Mouse (Mus musculus): Measurements from ENCODE around the gene Tstd1.

Tstd1 gene

DNA sequence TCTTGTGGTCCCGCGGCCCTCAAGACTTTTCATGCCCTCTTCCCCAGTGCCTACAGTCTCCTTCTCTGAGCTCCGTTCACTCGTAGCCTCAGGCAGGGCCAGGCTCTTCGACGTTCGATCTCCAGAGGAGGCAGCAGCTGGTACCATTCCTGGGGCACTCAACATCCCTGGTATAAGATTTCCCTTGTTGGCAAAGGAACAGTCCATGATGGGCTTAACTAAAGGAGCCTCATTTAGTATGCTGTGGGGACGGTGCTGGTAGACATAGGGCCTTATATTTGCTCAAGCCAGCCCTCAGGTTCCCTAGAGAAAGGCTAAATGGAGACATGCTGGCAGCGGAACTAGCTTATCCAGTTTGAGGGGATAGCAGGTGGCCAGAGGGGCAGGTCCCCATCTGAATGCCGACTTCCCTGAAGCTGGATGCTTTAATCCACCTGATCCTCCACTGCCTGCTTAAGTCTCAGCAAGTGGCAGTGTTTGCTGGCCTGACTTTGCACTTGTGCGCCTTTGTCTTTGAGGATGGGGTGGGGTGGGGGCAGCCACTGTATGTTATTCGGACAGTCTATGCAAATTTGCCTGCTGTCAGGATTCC lies 715 bp downstream of the Tstd1 start:
- no peak for DNase-seq

DNA sequence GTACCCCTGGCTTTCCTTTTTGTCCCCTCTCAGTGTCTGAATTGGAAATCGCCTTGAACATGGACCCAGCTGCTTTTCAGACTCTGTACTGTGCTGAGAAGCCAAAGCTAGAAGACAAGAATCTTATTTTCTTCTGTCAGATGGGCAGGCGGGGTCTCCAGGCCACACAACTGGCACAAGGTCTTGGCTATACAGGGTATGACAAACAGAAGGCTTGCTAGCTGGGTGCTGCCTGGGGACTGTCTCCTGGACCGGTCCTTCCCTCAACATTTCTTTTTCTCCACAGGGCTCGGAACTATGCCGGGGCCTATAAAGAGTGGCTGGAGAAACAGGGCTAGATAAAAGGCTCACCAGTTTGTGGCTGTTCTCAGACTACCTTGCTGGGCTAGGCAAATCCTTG lies 1.2 kb downstream of the Tstd1 start:
- no peak for DNase-seq

- DNase-seq = no peak
These were observed 3.9 kb downstream of the Tstd1 start for GRCm38 (mm10) chr1:171422504-171423095.

DNA sequence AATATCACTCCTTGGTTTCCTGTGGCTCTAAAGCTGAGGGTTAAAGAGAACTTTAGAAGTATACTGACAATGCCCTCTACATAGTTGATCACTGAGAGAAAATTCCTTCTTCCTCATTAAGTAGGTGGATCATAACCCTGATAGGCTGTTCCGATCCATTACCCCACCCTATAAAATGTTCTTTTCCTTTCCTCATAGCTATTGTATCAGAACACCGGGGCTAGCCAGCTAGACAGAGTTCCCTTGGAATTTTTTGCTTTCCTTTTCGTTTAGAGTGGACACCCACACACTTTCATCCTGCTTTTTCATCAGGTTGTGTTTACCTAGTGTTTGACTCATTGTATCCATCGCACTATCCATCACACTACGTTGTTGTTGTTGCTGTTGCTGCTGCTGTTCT lies 6.0 kb downstream of the Tstd1 start:
- no peak for DNase-seq

DNA sequence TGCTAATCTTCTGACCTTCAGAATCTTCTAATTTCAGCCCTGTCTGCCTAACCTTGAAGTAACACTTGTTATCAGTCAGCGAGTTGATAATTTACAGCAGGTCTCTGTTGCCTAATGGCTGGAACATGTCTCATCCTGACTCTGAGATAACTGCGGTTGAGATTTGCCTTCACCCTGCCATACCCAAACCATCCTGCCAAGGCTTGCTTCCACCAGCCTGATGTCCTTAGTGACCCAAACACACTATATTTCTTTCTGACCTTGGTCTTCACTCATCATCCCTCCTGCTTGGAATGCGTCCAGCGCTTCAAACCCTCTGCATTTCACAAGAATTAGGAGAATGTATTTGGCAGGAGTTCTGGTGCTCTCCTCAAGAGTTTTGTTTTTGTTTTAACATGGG lies 6.5 kb downstream of the Tstd1 start:
- no peak for DNase-seq

- DNase-seq = no peak
These were observed 13.5 kb downstream of the Tstd1 start for GRCm38 (mm10) chr1:171432158-171432557.

GRCm38 (mm10) chr1:171435288-171435814 lies 16.7 kb downstream of the Tstd1 start:
- no peak for DNase-seq

DNA sequence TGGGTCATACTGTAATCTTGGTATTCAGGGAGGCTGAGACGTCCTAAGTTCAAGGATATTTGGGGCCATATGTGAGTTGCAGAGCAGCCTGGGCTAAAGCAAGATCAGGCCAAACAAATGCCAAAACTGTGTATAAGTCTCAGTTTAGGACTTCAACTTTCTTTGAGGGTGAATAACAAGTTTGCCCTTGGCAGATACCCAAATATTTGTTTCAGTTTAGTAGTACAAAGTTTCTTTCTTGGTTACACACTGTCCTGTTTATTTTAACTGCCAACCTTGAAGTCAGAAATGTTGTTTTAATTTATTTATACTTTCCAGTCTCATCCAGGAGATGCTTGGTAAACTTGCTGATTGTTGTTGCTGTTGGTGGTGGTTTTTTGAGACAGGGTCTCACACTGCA lies 17.3 kb downstream of the Tstd1 start:
- DNase-seq = no peak

- DNase-seq = peak; percentile 82
These were observed 18.8 kb downstream of the Tstd1 start, which contains the start of gene F11r for GRCm38 (mm10) chr1:171437264-171438013. F11r (plus strand) TSS chr1:171437535.

GRCm38 (mm10) chr1:171438014-171438670 lies 19.5 kb downstream of the Tstd1 start:
- no peak for DNase-seq

GRCm38 (mm10) chr1:171439072-171439471 lies 20.4 kb downstream of the Tstd1 start:
- DNase-seq = no peak

DNA sequence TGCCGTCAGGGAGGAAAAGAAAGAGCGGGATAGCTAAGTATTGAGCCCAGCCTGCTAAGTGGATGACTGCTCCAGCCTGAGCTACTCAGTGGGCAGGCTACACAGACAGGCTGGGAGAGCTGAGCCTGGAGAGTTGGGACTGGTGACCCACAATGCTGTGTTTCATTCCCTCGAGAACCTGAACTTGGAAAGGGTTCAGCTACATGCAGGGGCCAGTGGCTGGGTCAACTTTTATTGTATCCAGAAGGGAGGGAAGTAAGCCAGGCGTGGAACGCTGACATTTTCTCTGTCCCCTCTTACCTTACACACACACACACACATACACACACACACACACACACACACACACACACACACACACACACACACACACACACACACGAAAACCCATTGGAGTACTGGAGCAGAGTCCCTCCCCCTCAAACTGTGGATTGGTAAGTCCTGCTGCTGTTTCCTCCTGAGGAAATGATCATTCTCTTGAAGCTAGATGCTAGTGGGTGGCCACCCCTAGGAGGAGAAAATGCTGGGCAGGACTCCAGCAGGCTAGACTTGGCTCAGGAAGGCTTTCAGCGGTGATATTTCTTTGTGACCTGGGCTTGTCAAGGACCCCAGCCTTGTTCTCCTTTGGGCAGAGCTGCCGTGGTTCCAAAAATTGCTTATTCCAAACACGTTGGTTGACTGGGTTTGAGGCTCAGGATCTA lies 21.5 kb downstream of the Tstd1 start:
- DNase-seq = peak; percentile 18

GRCm38 (mm10) chr1:171441466-171442412 lies 23.1 kb downstream of the Tstd1 start:
- DNase-seq = peak; percentile 28

DNA sequence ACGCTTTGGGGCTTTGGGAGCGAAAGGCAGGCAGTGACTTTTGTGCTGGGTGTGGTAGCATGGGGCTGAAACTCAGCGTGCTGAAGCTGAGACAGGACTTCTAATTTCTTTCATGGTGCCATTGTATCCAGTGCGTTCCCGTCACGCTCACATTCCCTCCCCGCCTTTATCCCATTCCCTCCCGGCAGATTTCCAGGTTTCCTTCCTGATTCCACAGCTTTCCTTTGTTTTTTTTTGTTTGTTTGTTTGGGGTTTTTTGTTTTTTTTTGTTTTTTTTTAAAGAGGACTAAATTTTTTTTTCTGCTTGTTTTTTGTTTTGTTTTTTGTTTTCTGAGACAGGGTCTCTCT lies 23.7 kb downstream of the Tstd1 start:
- DNase-seq = no peak

DNA sequence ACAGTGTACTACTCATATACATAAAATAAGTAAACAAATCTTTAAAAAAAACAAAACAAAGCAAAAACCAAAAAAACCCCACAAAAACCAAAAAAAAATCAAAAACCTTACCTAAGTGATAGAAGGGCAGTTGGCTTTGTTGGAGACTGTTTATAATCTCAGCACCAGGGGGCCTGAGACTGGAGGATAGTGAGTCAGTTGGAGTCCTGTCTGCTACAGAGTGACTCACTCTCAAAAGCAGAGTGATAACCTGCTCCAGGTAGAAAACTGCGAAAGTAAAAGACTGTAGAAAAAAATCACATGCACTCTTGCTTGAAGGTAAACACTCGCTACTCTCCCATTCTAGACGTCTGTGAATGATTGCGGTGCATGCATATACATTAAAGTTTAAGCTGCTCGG lies 26.4 kb downstream of the Tstd1 start:
- no peak for DNase-seq

DNA sequence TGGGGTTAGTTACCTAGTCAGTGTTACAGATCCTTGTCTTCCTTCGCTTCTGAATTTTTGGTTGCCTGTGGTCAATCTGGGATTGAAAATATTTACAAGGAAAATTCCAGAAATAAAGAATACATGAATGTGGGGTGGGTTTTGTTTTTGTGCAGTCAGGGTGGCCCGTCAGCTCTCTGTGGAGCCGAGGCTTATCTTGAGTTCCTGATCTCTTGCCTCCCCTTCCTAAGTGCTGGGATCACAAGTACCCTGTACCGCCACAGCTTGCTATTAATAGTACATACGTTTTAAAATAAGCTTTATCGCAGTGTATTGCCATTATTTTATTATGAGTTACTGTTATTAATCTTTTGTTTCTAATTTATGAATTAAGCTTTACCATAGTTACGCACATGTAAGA lies 28.2 kb downstream of the Tstd1 start:
- DNase-seq = no peak

DNA sequence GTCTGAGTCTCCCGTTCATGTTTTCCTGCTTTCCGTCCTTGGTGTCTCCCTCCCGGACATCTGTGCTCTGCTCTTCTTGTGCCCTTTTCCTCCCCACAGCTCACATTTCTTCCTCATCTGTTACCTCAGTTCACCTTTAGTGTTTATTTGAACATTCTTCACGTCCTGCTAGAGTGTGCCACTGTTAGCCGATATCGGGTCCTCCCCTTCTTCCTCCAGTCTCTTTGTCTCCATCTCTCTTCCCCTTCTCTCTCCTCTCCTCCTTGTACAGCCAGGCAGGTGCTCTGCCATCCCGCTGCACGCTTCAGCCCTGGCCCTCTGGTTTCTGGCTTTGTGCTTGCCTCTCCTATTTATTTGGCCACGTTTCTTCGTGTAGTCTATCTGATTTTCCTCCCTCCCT lies 29.0 kb downstream of the Tstd1 start:
- no peak for DNase-seq

- no peak for DNase-seq
These were observed 31.4 kb downstream of the Tstd1 start for GRCm38 (mm10) chr1:171450062-171450461.

DNA sequence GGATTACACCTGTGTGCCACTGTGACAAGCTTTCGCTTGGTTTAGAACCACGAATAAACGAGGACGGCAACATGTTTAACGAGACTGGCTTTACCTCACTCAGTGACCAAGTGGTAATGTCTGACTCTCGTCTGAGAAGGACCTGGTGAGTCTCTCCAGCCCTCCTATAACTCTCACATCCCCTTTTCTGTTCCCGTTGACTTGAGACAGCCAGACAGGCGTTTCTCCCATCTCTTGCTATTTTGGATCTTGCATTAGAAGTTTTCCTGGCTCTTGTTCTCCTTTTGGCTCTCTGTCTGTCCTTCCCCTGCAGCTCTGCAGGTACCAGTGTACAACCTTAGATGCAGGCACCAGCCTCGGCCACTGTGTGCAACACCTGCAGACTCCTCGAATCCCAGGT lies 32.3 kb downstream of the Tstd1 start:
- no peak for DNase-seq

- no peak for DNase-seq
These were observed 33.9 kb downstream of the Tstd1 start for GRCm38 (mm10) chr1:171452522-171452921.

GRCm38 (mm10) chr1:171452923-171453322 lies 34.3 kb downstream of the Tstd1 start:
- peak; percentile 11 for DNase-seq

GRCm38 (mm10) chr1:171454926-171455325 lies 36.3 kb downstream of the Tstd1 start:
- DNase-seq = no peak

All from liver (tissue).